Mouse (Mus musculus) limb, embryonic 13.5 days (tissue): ENCODE results near the gene Mrpl18. TPM values are rescaled to one million over a fixed set of nuclear protein-coding genes. Genes with fewer than 3 reads are reported as not detected.
"Not testable (repeated sequence)": the region's sequence is repeated elsewhere in the genome, so short reads cannot be mapped to it uniquely, and the experiment has no call there.

Experiments
- ATAC-seq: fragments of 200-750 bp; cut with Nextera tagmentation; 2 replicates; pipeline ENCODE4 v1.8.0; 2017; ENCODE audit warnings: low read depth, moderate number of reproducible peaks, moderate TSS enrichment; ENCODE audit not compliant: low FRiP score
- H3K27ac ChIP-seq: fragments of 300-500 bp; sonication (generic); 2 replicates; pipeline ENCODE4 v1.5.1; 2015; ENCODE audit warnings: inconsistent platforms, mild to moderate bottlenecking, moderate library complexity
- H3K27me3 ChIP-seq: fragments of 300-500 bp; sonication (generic); 2 replicates; pipeline ENCODE4 v1.6.1; 2015; ENCODE audit warnings: mild to moderate bottlenecking, inconsistent platforms
- H3K36me3 ChIP-seq: fragments of 300-500 bp; sonication (generic); 2 replicates; pipeline ENCODE4 v1.6.1; 2015; ENCODE audit warnings: inconsistent platforms, mild to moderate bottlenecking, moderate library complexity
- H3K4me1 ChIP-seq: fragments of 300-500 bp; sonication (generic); 2 replicates; pipeline ENCODE4 v1.6.1; 2015; ENCODE audit warnings: inconsistent platforms
- H3K4me2 ChIP-seq: fragments of 300-500 bp; sonication (generic); replicated peaks from 2 replicates; pipeline ENCODE4 v1.6.1; 2015; ENCODE audit warnings: inconsistent platforms, mild to moderate bottlenecking, moderate library complexity
- H3K4me3 ChIP-seq: fragments of 300-500 bp; sonication (generic); 2 replicates; pipeline ENCODE4 v1.5.1; 2015; ENCODE audit warnings: moderate library complexity, mild to moderate bottlenecking, inconsistent platforms
- H3K9ac ChIP-seq: fragments of 300-500 bp; sonication (generic); 2 replicates; pipeline ENCODE4 v1.6.1; 2015; ENCODE audit warnings: mild to moderate bottlenecking, inconsistent platforms
- H3K9me3 ChIP-seq: fragments of 300-500 bp; sonication (generic); 2 replicates; pipeline ENCODE4 v1.6.1; 2016; ENCODE audit warnings: inconsistent platforms
- WGBS: fragments of 180-500 bp; shearing (Covaris S2); methylation state at CpG from one replicate; pipeline ENCODE4 v1.1.7; 2015; 5-methylcytosine and 5-hydroxymethylcytosine counted together
- polyA plus RNA-seq: library from polyadenylated mRNA; unstranded; fragments of >200 nt; fragmentation: Nextera tagmentation; extraction: Ambion mirVana; gene quantifications from 2 replicates; pipeline ENCODE4 v1.2.1, GENCODE M21; 2015

The Mrpl18 gene
- 155 and 161 TPM in 2 replicates for polyA plus RNA-seq

DNA sequence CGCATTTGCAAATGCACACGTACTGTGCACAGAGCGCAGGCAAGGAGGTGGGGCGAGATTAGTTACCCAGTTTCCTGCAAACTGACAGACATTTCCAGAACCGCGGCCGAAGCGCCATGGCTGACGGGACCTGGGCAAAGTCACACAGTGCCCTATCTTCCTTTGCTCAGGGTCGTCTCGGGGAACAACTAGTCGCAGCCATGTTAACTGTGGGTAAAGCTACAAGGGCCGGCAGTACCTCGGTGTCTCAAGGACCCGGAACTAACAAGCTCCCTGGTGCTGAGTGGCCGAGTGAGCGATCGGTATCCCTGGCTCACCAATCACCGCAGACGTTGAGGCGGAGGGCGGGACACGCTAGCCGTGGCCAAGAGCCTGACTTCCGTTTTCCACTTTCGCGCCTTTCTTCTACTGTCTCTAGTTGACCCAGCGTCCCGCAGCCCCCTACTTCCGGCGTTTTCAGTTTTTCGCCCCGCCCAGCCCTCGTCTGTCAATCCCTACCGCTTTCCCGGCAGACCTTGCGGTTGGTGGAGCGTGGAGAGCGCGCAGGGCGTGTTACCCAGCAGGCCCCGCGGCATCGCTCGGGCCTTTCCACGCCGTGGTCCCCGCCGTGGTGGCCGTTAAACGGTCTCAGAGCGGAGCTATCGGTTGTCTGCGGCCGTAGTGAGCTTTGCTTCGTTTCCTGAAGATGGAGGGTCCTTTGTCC, at the start of gene Mrpl18:
Gene Mrpl18 (minus strand): TSS at position 465 of the 703 bp plus-strand sequence.
- Histone ChIP-seq H3K4me2 (peak within 1 kb of the TSS; percentile 93), H3K9me3 (no peaks in the 10 kb centered on the region), H3K9ac (peak within 1 kb of the TSS; percentile 97), H3K27ac (peak within 1 kb of the TSS; percentile 91), H3K27me3 (no peaks in the 10 kb centered on the region), H3K4me3 (peak within 1 kb of the TSS; percentile 75), H3K36me3 (peaks cover 54% of the 10 kb centered on the region), H3K4me1 (peaks cover 15% of the 10 kb centered on the region)
- WGBS = under 1% methylated on average over 56 of the region's 56 CpGs
- ATAC-seq = peak; percentile 100

DNA sequence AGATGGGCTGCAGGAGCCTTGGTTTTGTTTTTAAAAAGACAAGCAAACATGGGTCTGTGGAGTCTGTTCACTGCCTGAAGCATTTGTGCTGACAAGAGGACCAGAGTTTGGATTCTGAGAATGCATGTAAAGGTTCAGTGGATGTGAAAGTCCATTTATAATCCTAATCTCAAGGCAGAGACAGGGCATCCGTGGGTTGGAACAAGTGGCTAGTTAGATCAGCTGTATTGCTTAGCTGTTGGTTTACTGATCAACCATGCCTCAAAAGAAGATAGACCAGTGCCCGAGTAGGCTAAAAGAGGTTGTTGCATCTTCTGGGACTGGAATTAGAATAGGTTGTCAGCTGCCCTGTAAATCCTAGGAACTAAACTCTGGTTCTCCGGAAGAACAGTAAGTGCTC, 47.3 kb upstream of the Mrpl18 start:
- Histone ChIP-seq H3K4me2 (no peak overlapping the region), H3K9me3 (no peaks in the 10 kb centered on the region), H3K27ac (no peak overlapping the region), H3K9ac (no peak overlapping the region), H3K27me3 (no peaks in the 10 kb centered on the region), H3K36me3 (peaks cover 27% of the 10 kb centered on the region), H3K4me1 (peaks cover 9% of the 10 kb centered on the region; the same call in 1 of the 2 replicates), H3K4me3 (no peak overlapping the region)
- no peak for ATAC-seq
- 80% methylated on average over 3 of the region's 3 CpGs for WGBS

DNA sequence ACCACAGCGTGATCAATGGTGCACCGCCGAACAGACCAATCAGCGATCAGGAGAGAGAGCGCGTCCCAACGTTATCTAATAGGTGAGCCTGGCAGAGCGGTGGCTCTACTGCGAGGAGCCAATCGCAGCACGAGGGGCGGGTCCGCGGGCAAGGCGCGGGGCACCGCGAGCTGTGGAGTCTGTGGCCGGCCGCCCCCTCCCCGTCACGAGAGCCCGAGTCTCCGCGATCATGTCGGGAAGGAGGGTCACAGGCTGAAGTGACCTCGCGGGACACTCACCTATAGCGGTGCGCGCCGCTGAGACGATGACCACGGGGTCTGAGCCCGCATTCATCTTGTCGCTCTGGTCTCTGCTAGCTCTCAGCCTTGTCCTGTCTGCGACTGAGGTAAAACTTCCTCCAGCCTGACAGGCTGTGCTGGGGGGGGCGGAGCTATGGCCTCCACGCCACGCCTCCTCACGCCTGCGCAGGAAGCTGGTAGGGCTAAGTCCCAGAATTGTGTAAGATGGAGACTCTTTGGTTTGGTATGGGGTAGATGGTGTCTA, 44.3 kb upstream of the Mrpl18 start, which contains the start of gene Acat2:
Gene Acat2 (minus strand): TSS at position 417 of the 543 bp plus-strand sequence.
- Histone ChIP-seq H3K36me3 (peaks cover 23% of the 10 kb centered on the region), H3K4me1 (peaks cover 9% of the 10 kb centered on the region; the same call in 1 of the 2 replicates), H3K4me3 (peak within 1 kb of the TSS; percentile 66), H3K27ac (peak within 1 kb of the TSS; percentile 83), H3K9me3 (no peaks in the 10 kb centered on the region), H3K9ac (peak within 1 kb of the TSS; percentile 68), H3K27me3 (no peaks in the 10 kb centered on the region), H3K4me2 (peak within 1 kb of the TSS; percentile 74)
- under 1% methylated on average over 42 of the region's 42 CpGs for WGBS
- ATAC-seq = peak; percentile 99

DNA sequence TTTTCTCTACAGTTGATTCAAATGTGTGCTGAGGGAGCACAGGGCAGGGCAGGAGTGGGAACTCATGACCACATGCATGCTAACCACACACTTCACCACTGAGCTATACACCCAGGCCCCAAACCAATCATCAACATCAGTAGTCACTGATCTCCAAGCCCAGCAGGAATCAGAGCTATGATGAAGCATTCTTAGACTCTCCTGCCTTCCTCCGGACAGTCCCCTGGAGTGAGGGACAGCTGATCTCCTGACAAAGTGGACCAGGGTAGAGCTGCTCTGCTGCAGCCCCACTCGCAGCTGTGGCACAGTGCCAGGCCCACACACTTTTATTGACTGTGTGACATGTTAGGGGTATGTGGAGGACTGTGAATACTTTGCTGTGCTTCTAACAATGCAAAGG, 43.2 kb upstream of the Mrpl18 start:
- H3K9me3 ChIP-seq, H3K9ac ChIP-seq, H3K27ac ChIP-seq, ATAC-seq, H3K4me1 ChIP-seq, H3K27me3 ChIP-seq: not testable (repeated sequence)
- 10% methylated on average over 2 of the region's 2 CpGs for WGBS
- Histone ChIP-seq H3K36me3 (peaks cover 23% of the 10 kb centered on the region), H3K4me2 (peak overlapping the region; percentile 54), H3K4me3 (peak overlapping the region; percentile 25)

DNA sequence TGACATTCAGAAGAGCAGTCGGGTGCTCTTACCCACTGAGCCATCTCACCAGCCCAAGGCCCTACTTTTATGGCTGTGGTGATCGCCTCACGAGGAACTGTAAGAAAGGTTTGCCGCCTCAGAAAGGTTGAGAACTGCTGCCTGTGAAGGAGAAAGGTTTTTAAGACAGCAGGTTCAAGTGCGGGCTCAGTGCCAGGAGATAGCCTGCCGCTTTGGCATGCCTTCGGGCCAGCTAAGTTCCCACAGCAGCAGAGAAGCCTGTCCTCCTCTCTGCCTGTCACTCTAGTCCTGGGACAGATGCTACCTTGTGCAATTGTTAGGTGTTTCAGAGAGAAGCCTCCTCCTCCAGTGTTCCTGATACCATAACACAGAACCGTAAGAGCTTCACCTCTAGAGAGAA, 40.5 kb upstream of the Mrpl18 start:
- no peak for ATAC-seq

DNA sequence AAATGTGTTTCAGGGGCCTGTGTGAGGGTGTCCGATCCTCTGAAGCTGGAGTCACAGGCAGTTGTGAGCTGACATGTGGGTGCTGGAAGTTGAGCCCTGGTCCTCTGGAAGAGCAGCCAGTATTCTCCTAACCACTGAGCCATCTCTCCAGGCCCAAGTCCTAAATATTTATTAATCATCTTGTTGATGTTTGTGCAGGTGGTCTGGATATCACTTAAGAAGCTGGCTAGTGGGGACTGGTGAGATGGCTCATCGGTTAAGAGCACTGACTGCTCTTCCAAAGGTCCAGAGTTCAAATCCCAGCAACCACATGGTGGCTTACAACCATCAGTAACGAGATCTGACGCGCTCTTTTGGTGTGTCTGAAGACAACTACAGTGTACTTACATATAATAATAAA, 33.5 kb upstream of the Mrpl18 start:
- Histone ChIP-seq H3K27ac (no peak overlapping the region), H3K27me3 (no peaks in the 10 kb centered on the region), H3K9me3 (no peaks in the 10 kb centered on the region), H3K4me2 (no peak overlapping the region), H3K9ac (no peak overlapping the region), H3K4me3 (no peak overlapping the region), H3K36me3 (peaks cover 73% of the 10 kb centered on the region), H3K4me1 (no peaks in the 10 kb centered on the region)
- 92% methylated on average over 5 of the region's 5 CpGs for WGBS
- ATAC-seq = no peak

More for the DNA sequence above, 40.5 kb upstream of the Mrpl18 start:
- H3K4me3 ChIP-seq = no peak overlapping the region
- peaks cover 41% of the 10 kb centered on the region for H3K36me3 ChIP-seq
- no peak overlapping the region for H3K27ac ChIP-seq
- 90% methylated on average over 8 of the region's 8 CpGs for WGBS
- no peak overlapping the region for H3K9ac ChIP-seq
- H3K4me2 ChIP-seq = no peak overlapping the region
- H3K4me1 ChIP-seq = peaks cover 9% of the 10 kb centered on the region; the same call in 1 of the 2 replicates
- no peaks in the 10 kb centered on the region for H3K9me3 ChIP-seq
- H3K27me3 ChIP-seq = no peaks in the 10 kb centered on the region

DNA sequence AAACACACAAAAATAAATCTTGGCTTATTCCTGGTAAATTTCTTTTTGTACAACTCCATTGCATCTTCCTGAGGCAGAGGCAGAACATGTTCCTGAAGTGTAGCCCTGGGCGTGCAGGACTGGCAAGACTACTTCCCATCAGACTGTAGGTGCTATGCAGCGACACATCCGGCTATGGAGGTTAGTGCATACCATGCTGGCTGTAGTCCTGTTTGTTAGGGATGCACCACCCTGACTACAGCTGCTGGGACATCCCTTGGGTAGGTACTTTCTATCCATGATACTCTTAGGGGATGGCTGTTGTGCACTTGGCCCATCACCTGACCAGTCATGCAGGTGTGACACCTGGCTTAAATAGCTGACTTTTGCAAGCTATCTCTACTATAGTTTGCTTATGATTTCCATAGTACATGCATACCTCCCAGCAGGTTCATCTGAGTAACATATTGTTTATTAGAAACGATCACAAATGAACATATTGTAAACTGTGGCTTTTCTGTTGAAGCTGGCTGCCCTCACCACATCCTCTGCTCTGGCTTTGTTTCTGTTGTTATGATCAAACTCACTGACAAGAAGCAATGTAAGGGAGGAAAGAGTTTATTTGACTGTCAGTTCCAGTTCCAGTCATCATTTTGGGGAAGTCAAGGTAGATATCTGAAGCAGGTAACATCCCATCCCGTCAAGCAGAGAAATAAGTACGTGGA, 26.5 kb upstream of the Mrpl18 start:
- ATAC-seq = no peak
- no peak overlapping the region for H3K4me2 ChIP-seq
- H3K9me3 ChIP-seq = no peaks in the 10 kb centered on the region
- 92% methylated on average over 6 of the region's 6 CpGs for WGBS
- no peak overlapping the region for H3K27ac ChIP-seq
- H3K27me3 ChIP-seq = no peaks in the 10 kb centered on the region
- no peak overlapping the region for H3K4me3 ChIP-seq
- no peak overlapping the region for H3K9ac ChIP-seq
- peaks cover 9% of the 10 kb centered on the region for H3K4me1 ChIP-seq
- H3K36me3 ChIP-seq = peaks cover 45% of the 10 kb centered on the region

DNA sequence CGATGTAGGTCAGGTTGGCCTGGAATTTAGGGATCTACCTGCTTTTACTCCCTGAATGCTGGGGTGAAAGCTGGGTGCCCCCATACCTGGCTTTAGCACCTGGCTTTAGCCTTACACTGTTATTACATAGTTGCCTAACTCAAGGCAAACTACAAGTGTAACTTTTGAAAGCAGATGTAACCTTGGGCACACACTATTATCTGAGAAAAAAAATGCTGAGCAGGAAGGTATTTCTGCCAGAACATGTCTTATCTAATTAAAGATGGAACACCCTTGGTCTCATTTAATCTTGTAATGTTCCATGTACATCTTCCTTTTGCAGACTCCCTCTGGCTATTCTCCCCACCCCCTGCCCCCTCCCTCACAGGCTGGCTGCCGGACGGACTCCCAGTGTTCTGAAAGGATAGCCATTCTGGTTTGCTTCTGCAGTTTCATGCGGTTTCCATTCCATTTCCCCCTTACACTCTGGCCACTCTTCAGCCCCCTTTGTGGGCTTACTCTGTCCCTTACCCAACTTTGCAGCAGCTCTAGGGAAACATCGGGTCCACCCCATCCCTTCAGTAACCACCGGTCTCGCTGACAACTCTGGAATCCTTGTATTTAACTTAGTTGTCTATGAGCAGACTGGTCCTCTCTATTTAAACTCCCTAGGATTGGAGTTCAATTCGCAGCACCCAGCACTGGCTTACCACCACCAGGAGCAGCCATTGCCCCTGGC, 25.6 kb upstream of the Mrpl18 start:
- Histone ChIP-seq H3K4me2 (no peak overlapping the region), H3K27me3 (no peaks in the 10 kb centered on the region), H3K4me3 (no peak overlapping the region), H3K27ac (no peak overlapping the region), H3K9me3 (no peaks in the 10 kb centered on the region), H3K4me1 (peaks cover 9% of the 10 kb centered on the region), H3K9ac (no peak overlapping the region), H3K36me3 (peaks cover 40% of the 10 kb centered on the region)
- no peak for ATAC-seq
- WGBS = 74% methylated on average over 8 of the region's 8 CpGs

DNA sequence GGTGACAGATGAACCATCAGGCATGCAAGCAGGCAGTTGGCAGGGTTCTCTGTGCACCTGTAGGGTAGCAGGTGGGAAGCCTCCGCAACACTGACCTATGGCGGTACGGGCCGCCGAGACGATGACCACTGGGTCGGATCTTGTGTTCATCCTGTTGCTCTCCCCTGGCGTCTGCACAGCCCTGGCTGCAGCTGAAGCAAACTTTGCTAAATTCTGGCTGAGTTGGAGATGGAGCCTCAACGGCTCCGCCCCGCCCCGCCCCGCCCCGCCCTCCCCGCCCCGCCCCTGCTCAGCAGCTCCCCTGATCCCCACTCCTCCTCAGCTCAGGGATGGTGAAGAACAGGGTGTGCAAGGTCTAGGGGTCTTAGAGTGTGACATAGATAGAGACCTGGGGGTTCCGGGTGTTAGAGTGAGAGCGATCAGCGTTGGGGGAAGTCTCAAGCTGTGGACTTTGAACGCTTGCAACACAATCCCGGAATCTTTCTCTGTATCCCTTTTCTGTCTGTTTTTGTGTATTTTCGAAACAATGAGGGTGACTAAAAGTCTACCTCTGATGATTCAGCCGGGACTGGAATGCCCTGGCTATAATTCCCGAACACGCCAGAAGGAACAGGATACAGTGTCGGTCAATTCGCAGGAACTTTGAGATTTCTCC, 24.1 kb upstream of the Mrpl18 start, which contains the start of gene Acat3:
Gene Acat3 (minus strand): TSS at position 450 of the 655 bp plus-strand sequence.
- WGBS = 13% methylated on average over 27 of the region's 27 CpGs
- peak within 1 kb of the TSS; percentile 44; the same call in 1 of the 2 replicates for H3K27ac ChIP-seq
- ATAC-seq = peak; percentile 87
- no peaks in the 10 kb centered on the region for H3K27me3 ChIP-seq
- no peaks in the 10 kb centered on the region for H3K9me3 ChIP-seq
- peaks cover 9% of the 10 kb centered on the region for H3K4me1 ChIP-seq
- H3K4me2 ChIP-seq = peak within 1 kb of the TSS; percentile 65
- H3K36me3 ChIP-seq = peaks cover 28% of the 10 kb centered on the region
- H3K4me3 ChIP-seq = peak within 1 kb of the TSS; percentile 35
- H3K9ac ChIP-seq = peak within 1 kb of the TSS; percentile 54

DNA sequence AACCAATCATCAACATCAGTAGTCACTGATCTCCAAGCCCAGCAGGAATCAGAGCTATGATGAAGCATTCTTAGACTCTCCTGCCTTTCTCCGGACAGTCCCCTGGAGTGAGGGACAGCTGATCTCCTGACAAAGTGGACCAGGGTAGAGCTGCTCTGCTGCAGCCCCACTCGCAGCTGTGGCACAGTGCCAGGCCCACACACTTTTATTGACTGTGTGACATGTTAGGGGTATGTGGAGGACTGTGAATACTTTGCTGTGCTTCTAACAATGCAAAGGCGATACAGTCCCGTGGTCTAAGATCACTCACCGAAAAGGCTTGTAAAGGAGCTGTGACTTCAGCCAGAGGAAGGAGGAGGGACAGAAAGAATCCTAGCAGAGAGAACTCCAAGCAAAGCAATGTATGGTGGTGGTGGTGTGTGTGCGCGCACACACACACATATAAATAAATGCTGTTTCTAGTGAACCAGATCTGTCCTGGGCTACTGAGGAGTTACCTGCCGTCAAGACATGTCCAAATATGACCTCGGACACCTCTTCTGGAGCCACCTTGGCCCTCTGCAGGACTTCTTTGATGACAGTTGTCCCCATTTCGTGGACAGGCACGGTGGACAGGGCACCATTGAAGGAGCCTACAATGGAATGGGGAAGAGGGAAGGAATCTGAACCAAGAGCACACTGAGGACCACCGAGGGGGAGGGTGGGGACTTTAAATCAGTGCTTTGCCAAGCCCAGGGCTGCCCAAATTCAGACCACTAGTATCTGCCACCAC, 23.4 kb upstream of the Mrpl18 start:
- ATAC-seq = 0 out of 2 replicates have a peak, but pooled peaks have one; percentile 24
- H3K36me3 ChIP-seq = peaks cover 21% of the 10 kb centered on the region
- WGBS = 51% methylated on average over 4 of the region's 12 CpGs
- H3K27me3 ChIP-seq, H3K9me3 ChIP-seq, H3K27ac ChIP-seq, H3K4me1 ChIP-seq: not testable (repeated sequence)
- H3K9ac ChIP-seq = peak overlapping the region; percentile 54; the same call in 1 of the 2 replicates
- H3K4me3 ChIP-seq = peak overlapping the region; percentile 35
- peak overlapping the region; percentile 65 for H3K4me2 ChIP-seq

DNA sequence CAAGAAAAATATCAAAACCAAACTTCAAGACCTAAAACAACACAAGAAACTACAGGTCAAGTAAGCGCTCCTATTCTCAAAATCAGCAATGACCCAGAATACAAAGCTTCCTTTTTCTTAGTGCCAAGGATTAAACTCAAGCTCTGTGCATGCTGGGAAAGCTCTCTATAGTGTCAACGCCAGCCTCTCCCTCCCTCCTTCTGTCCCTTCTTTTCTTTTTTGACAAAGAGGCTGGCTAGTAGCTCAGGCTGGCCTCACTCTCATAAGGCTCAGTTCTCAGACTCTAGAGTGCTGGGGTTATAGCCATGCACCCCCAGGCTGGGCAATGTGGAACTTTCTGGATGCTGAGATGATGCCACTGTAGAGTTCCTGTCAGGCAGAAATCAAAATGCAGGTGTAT, 21.9 kb upstream of the Mrpl18 start:
- H3K9ac ChIP-seq = no peak overlapping the region
- H3K4me3 ChIP-seq = no peak overlapping the region
- no peak overlapping the region for H3K27ac ChIP-seq
- ATAC-seq = no peak
- 62% methylated on average over 2 of the region's 2 CpGs for WGBS
- peaks cover 10% of the 10 kb centered on the region for H3K36me3 ChIP-seq
- no peaks in the 10 kb centered on the region for H3K9me3 ChIP-seq
- no peaks in the 10 kb centered on the region for H3K27me3 ChIP-seq
- no peak overlapping the region for H3K4me2 ChIP-seq
- peaks cover 9% of the 10 kb centered on the region for H3K4me1 ChIP-seq
